Mouse (Mus musculus) kidney, embryonic 14.5 days (tissue): ENCODE measurements around the gene Adam8. TPM values are rescaled to one million over a fixed set of nuclear protein-coding genes. Genes with fewer than 3 reads are reported as not detected.

Experiments used
- ATAC-seq: fragments of 200-750 bp; cut with Nextera tagmentation; 2 replicates; pipeline ENCODE4 v1.8.0; 2017; ENCODE audit warnings: moderate number of reproducible peaks, mild to moderate bottlenecking, moderate TSS enrichment, moderate library complexity; ENCODE audit not compliant: low FRiP score, low TSS enrichment
- H3K27ac ChIP-seq: fragments of 300-500 bp; sonication (generic); 2 replicates; pipeline ENCODE4 v1.5.1; 2014; ENCODE audit warnings: low read depth, mild to moderate bottlenecking, low read length, moderate library complexity, mixed read lengths
- H3K27me3 ChIP-seq: fragments of 300-500 bp; sonication (generic); 2 replicates; pipeline ENCODE4 v1.6.1; 2014; ENCODE audit warnings: mild to moderate bottlenecking, low read length; ENCODE audit not compliant: control insufficient read depth, insufficient read depth
- H3K36me3 ChIP-seq: fragments of 300-500 bp; sonication (generic); 2 replicates; pipeline ENCODE4 v1.6.1; 2014; ENCODE audit warnings: low read length, mixed read lengths; ENCODE audit not compliant: control insufficient read depth, insufficient read depth
- H3K4me1 ChIP-seq: fragments of 300-500 bp; sonication (generic); 2 replicates; pipeline ENCODE4 v1.6.1; 2014; ENCODE audit warnings: low read length, mixed read lengths; ENCODE audit not compliant: control insufficient read depth, insufficient read depth
- H3K4me2 ChIP-seq: fragments of 300-500 bp; sonication (generic); replicated peaks from 2 replicates; pipeline ENCODE4 v1.6.1; 2014; ENCODE audit warnings: low read depth, mild to moderate bottlenecking, low read length
- H3K4me3 ChIP-seq: fragments of 300-500 bp; sonication (generic); 2 replicates; pipeline ENCODE4 v1.5.1; 2014; ENCODE audit warnings: mild to moderate bottlenecking, low read length
- H3K9ac ChIP-seq: fragments of 300-500 bp; sonication (generic); 2 replicates; pipeline ENCODE4 v1.6.1; 2014; ENCODE audit warnings: low read depth, mild to moderate bottlenecking, low read length, moderate library complexity
- H3K9me3 ChIP-seq: fragments of 300-500 bp; sonication (generic); 2 replicates; pipeline ENCODE4 v1.6.1; 2016; ENCODE audit warnings: low read length; ENCODE audit not compliant: control insufficient read depth
- WGBS: fragments of 180-500 bp; shearing (Covaris S2); extraction: QIAGEN DNeasy Blood & Tissue Kit; methylation state at CpG from one replicate; pipeline ENCODE4 v1.1.7; 2014; 5-methylcytosine and 5-hydroxymethylcytosine counted together
- polyA plus RNA-seq: library from polyadenylated mRNA; unstranded; fragments of >200 nt; fragmentation: Nextera tagmentation; extraction: Ambion mirVana; gene quantifications from 2 replicates; pipeline ENCODE4 v1.2.1, GENCODE M21; 2014

The Adam8 gene
- polyA plus RNA-seq, 1 experiment from 2014 or later = 0.85 TPM

GRCm38 (mm10) chr7:139956658-139957057 is 35.7 kb downstream of the Adam8 start:
- H3K9ac ChIP-seq = no peak overlapping the region
- no peaks in the 10 kb centered on the region; the same call in 1 of the 2 replicates for H3K27me3 ChIP-seq
- 76% methylated on average over 3 of the region's 3 CpGs for WGBS
- H3K9me3 ChIP-seq = no peaks in the 10 kb centered on the region
- H3K4me2 ChIP-seq = no peak overlapping the region
- H3K27ac ChIP-seq = no peak overlapping the region
- no peaks in the 10 kb centered on the region for H3K4me1 ChIP-seq
- no peaks in the 10 kb centered on the region for H3K36me3 ChIP-seq
- H3K4me3 ChIP-seq = no peak overlapping the region
- no peak for ATAC-seq

DNA sequence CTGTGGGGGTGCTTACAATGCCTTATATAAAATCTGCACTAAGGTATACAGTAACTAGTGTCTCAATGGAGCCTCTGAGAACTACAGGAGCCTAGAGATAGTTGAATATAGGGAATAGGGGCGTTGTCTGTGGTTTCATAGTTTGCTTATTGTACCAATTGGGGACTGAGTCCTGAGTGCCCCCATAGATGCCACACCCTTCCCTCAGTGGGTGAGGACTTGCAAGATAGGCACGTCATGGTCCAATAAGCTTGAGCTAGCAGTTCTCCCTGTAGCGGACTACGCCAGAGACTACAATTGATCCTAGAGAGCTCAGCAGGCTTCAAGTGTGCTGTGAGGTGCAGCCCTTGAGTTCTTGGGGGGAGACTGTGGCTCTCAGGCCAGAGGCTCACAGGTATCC is 36.9 kb downstream of the Adam8 start:
- no peak for ATAC-seq
- WGBS = 74% methylated on average over 4 of the region's 4 CpGs
- Histone ChIP-seq H3K27me3 (no peaks in the 10 kb centered on the region; the same call in 1 of the 2 replicates), H3K9me3 (no peaks in the 10 kb centered on the region), H3K9ac (no peak overlapping the region), H3K4me1 (no peaks in the 10 kb centered on the region), H3K4me3 (no peak overlapping the region), H3K4me2 (no peak overlapping the region), H3K36me3 (no peaks in the 10 kb centered on the region), H3K27ac (no peak overlapping the region)

DNA sequence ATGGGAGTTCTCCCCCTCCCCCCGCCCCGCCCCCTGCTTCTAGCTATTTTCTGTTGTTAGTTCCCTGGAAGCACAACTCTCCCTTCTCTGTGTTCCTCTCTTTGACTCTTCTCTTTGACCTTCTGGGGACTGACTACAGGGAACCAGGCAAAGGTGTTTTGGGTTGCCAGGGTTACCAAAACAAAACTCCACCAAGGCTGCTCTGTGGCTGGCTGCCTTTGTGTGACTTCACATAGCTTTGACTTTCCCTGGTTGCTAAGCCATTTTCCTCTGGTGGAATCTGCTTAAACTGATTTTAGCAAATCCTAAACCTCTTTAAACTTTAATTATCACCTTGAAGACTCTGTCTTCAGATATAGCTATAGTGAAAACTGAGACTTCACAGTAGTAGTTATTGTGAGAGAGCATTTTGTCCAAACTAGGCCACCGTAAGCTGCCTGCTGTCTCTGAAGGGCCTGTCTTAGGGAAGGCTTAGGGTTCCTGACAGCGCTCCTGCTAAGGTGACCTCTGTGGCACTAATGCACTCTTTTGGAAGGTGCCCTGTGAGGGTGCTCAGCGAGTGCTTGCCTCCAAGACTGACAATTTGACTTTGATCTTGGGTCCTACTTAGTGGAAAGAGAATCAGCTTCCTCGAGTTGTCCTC is 40.2 kb downstream of the Adam8 start:
- H3K9me3 ChIP-seq = no peaks in the 10 kb centered on the region
- ATAC-seq = no peak
- H3K4me2 ChIP-seq = no peak overlapping the region
- 65% methylated on average over 6 of the region's 6 CpGs for WGBS
- no peaks in the 10 kb centered on the region for H3K4me1 ChIP-seq
- no peak overlapping the region for H3K27ac ChIP-seq
- H3K9ac ChIP-seq = no peak overlapping the region
- no peak overlapping the region for H3K4me3 ChIP-seq
- peaks cover under 1% of the 10 kb centered on the region for H3K27me3 ChIP-seq
- no peaks in the 10 kb centered on the region for H3K36me3 ChIP-seq

DNA sequence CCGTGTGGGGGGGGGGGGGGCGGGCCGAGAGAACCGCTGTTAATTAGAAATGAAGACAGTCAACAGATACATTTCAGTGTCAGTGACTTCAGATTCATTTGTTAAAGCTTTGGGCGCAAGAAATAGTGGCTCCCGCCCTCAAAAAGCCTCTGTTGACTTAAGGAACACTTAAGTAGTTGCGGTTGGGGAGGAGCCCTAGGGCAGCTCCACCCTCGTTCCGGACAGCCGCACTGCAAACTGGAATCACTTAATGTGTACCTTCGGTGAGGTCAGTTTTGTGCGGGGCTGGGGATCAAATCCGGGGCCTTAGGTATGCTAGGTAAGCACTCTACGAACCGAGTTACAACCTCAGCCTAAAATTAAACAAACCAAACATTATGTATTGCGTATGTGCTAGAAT is 41.3 kb downstream of the Adam8 start:
- Histone ChIP-seq H3K4me3 (peak overlapping the region; percentile 49), H3K4me1 (no peaks in the 10 kb centered on the region), H3K27me3 (peaks cover 8% of the 10 kb centered on the region), H3K9me3 (no peaks in the 10 kb centered on the region), H3K36me3 (no peaks in the 10 kb centered on the region), H3K27ac (no peak overlapping the region), H3K4me2 (peak overlapping the region; percentile 60), H3K9ac (peak overlapping the region; percentile 32; the same call in 1 of the 2 replicates)
- ATAC-seq = no peak
- 5% methylated on average over 14 of the region's 16 CpGs for WGBS

GRCm38 (mm10) chr7:139950283-139950971 is 41.9 kb downstream of the Adam8 start:
- peak; percentile 82 for ATAC-seq
- peaks cover 14% of the 10 kb centered on the region for H3K27me3 ChIP-seq
- H3K9me3 ChIP-seq = no peaks in the 10 kb centered on the region
- peak overlapping the region; percentile 32 for H3K9ac ChIP-seq
- no peak overlapping the region for H3K27ac ChIP-seq
- no peaks in the 10 kb centered on the region for H3K36me3 ChIP-seq
- peak overlapping the region; percentile 49 for H3K4me3 ChIP-seq
- under 1% methylated on average over 33 of the region's 33 CpGs for WGBS
- no peaks in the 10 kb centered on the region for H3K4me1 ChIP-seq
- H3K4me2 ChIP-seq = peak overlapping the region; percentile 60

- ATAC-seq = peak; percentile 90
- Histone ChIP-seq H3K4me2 (peak overlapping the region; percentile 60), H3K9ac (peak overlapping the region; percentile 32), H3K9me3 (no peaks in the 10 kb centered on the region), H3K36me3 (no peaks in the 10 kb centered on the region), H3K27me3 (peaks cover 20% of the 10 kb centered on the region), H3K4me1 (no peaks in the 10 kb centered on the region), H3K27ac (no peak overlapping the region), H3K4me3 (peak overlapping the region; percentile 49)
- 1% methylated on average over 15 of the region's 15 CpGs for WGBS
Measured at GRCm38 (mm10) chr7:139949893-139950282, 42.5 kb downstream of the Adam8 start.

- Histone ChIP-seq H3K36me3 (no peaks in the 10 kb centered on the region), H3K27me3 (peaks cover 48% of the 10 kb centered on the region), H3K9ac (no peak overlapping the region), H3K9me3 (no peaks in the 10 kb centered on the region), H3K4me2 (no peak overlapping the region), H3K4me1 (0 out of 2 replicates have a peak, but pooled peaks cover 2% of the 10 kb centered on the region), H3K27ac (no peak overlapping the region), H3K4me3 (no peak overlapping the region)
- WGBS = 35% methylated on average over 5 of the region's 5 CpGs
- no peak for ATAC-seq
Measured at GRCm38 (mm10) chr7:139946032-139946431, 46.3 kb downstream of the Adam8 start.

GRCm38 (mm10) chr7:139945516-139945915 is 46.8 kb downstream of the Adam8 start:
- WGBS = 12% methylated on average over 5 of the region's 5 CpGs
- peaks cover 48% of the 10 kb centered on the region for H3K27me3 ChIP-seq
- no peak for ATAC-seq

More at GRCm38 (mm10) chr7:139945516-139945915, 46.8 kb downstream of the Adam8 start:
- H3K9me3 ChIP-seq = no peaks in the 10 kb centered on the region
- no peak overlapping the region for H3K4me2 ChIP-seq
- no peak overlapping the region for H3K27ac ChIP-seq
- no peaks in the 10 kb centered on the region for H3K36me3 ChIP-seq
- 0 out of 2 replicates have a peak, but pooled peaks cover 2% of the 10 kb centered on the region for H3K4me1 ChIP-seq
- no peak overlapping the region for H3K9ac ChIP-seq
- H3K4me3 ChIP-seq = no peak overlapping the region
